Mouse (Mus musculus) spleen, adult 2 months (tissue): ENCODE measurements at regions not wholly inside any gene's neighbourhood (a gene's known extent, or its start where the extent isn't known, plus 50 kb on each side); places are given as distances from the start of the nearest gene placed in this dataset.

Source experiments
- DNase-seq, 2 experiments: peaks; one replicate each; pipeline versions ENCODE4 v3.0.0 to v3.0.0-alpha.2; 2012 to 2021; ENCODE audit warnings: low spot score in 2 of 2, low read depth in 1 of 2
- H3K27ac ChIP-seq: fragments of 200-500 bp; 2 replicates; pipeline ENCODE4 v1.5.1; 2012; ENCODE audit warnings: low read length, inconsistent platforms; ENCODE audit not compliant: insufficient read depth
- H3K27me3 ChIP-seq: fragments of 200-500 bp; 2 replicates; pipeline ENCODE4 v1.6.1; 2012; ENCODE audit warnings: mild to moderate bottlenecking, moderate library complexity, low read length, inconsistent platforms; ENCODE audit not compliant: control insufficient read depth, insufficient read depth
- H3K36me3 ChIP-seq: fragments of 200-500 bp; 2 replicates; pipeline ENCODE4 v1.6.1; 2012; ENCODE audit warnings: mild to moderate bottlenecking, low read length, inconsistent platforms; ENCODE audit not compliant: control insufficient read depth, insufficient read depth
- H3K4me1 ChIP-seq: fragments of 200-500 bp; 2 replicates; pipeline ENCODE4 v1.6.1; 2011; ENCODE audit warnings: inconsistent platforms; ENCODE audit not compliant: control insufficient read depth, insufficient read depth, insufficient read length
- H3K4me3 ChIP-seq: fragments of 200-500 bp; 2 replicates; pipeline ENCODE4 v1.5.1; 2011; ENCODE audit warnings: mild to moderate bottlenecking, inconsistent platforms; ENCODE audit not compliant: insufficient read depth, insufficient read length; ENCODE audit errors: extremely low read depth
- CTCF ChIP-seq: fragments of 200-500 bp; IDR thresholded peaks from 2 replicates; pipeline ENCODE4 v1.5.1; 2011; ENCODE audit warnings: mild to moderate bottlenecking, inconsistent platforms; ENCODE audit not compliant: insufficient read depth, insufficient read length, insufficient replicate concordance; ENCODE audit errors: extremely low read depth
- POLR2A ChIP-seq: fragments of 200-500 bp; IDR thresholded peaks from 2 replicates; pipeline ENCODE4 v1.6.1; 2011; ENCODE audit warnings: low read depth, low read length, inconsistent platforms
- WGBS: fragments of 180-500 bp; shearing (Covaris S2); methylation state at CpG from one replicate; pipeline ENCODE4 v1.1.7; 2018; 5-methylcytosine and 5-hydroxymethylcytosine counted together

GRCm38 (mm10) chr12:113257243-113257642 is 71.5 kb downstream of the Tmem121 start:
- 54% methylated on average over 2 of the region's 2 CpGs for WGBS
- Histone ChIP-seq H3K4me1 (peaks cover 21% of the 10 kb centered on the region; the same call in 1 of the 2 replicates), H3K4me3 (no peak overlapping the region), H3K27ac (peak overlapping the region; percentile 66), H3K27me3 (no peaks in the 10 kb centered on the region), H3K36me3 (no peaks in the 10 kb centered on the region)
- peak; percentile 54 to 83 for DNase-seq
- no peak for TF ChIP-seq POLR2A
- peak; percentile 56; the same call in 1 of the 2 replicates for TF ChIP-seq CTCF

- 92% methylated on average over 3 of the region's 3 CpGs for WGBS
Measured at GRCm38 (mm10) chr12:113259476-113259875, 73.7 kb downstream of the Tmem121 start.

GRCm38 (mm10) chr12:113260304-113260703 is 74.6 kb downstream of the Tmem121 start:
- Histone ChIP-seq H3K36me3 (no peaks in the 10 kb centered on the region), H3K27ac (no peak overlapping the region), H3K4me3 (no peak overlapping the region), H3K27me3 (no peaks in the 10 kb centered on the region), H3K4me1 (peaks cover 14% of the 10 kb centered on the region; the same call in 1 of the 2 replicates)
- TF ChIP-seq CTCF, result no peak
- WGBS, result 95% methylated on average over 6 of the region's 6 CpGs
- no peak for DNase-seq

More at GRCm38 (mm10) chr12:113259476-113259875, 73.7 kb downstream of the Tmem121 start:
- Histone ChIP-seq H3K36me3 (no peaks in the 10 kb centered on the region), H3K27ac (no peak overlapping the region), H3K4me3 (no peak overlapping the region), H3K4me1 (peaks cover 17% of the 10 kb centered on the region; the same call in 1 of the 2 replicates), H3K27me3 (no peaks in the 10 kb centered on the region)
- DNase-seq, result no peak
- TF ChIP-seq POLR2A, result no peak
- TF ChIP-seq CTCF, result no peak

- Histone ChIP-seq H3K27me3 (no peaks in the 10 kb centered on the region), H3K4me1 (no peaks in the 10 kb centered on the region), H3K4me3 (no peak overlapping the region), H3K36me3 (no peaks in the 10 kb centered on the region), H3K27ac (no peak overlapping the region)
- WGBS, result 80% methylated on average over 2 of the region's 2 CpGs
- no peak for DNase-seq
- TF ChIP-seq POLR2A (no peak), CTCF (no peak)
Measured at GRCm38 (mm10) chr12:113275934-113276333, 90.2 kb downstream of the Tmem121 start.

- 65% methylated on average over 1 of the region's 1 CpGs for WGBS
- Histone ChIP-seq H3K36me3 (no peaks in the 10 kb centered on the region), H3K4me3 (no peak overlapping the region), H3K4me1 (no peaks in the 10 kb centered on the region), H3K27me3 (no peaks in the 10 kb centered on the region), H3K27ac (no peak overlapping the region)
- DNase-seq, result no peak
- TF ChIP-seq POLR2A, result no peak
Measured at GRCm38 (mm10) chr12:113276355-113276942, 90.7 kb downstream of the Tmem121 start.

- no peak for DNase-seq
- H3K27ac ChIP-seq, result no peak overlapping the region
- TF ChIP-seq CTCF (no peak), POLR2A (no peak)
- no peak overlapping the region for H3K4me3 ChIP-seq
- no peaks in the 10 kb centered on the region for H3K27me3 ChIP-seq
- H3K4me1 ChIP-seq, result no peaks in the 10 kb centered on the region
- no peaks in the 10 kb centered on the region for H3K36me3 ChIP-seq
- WGBS, result 67% methylated on average over 5 of the region's 5 CpGs
Measured at GRCm38 (mm10) chr12:113277741-113278140, 92.0 kb downstream of the Tmem121 start.

- TF ChIP-seq POLR2A, result no peak
- TF ChIP-seq CTCF, result no peak
- H3K27ac ChIP-seq, result no peak overlapping the region
- WGBS, result 65% methylated on average over 1 of the region's 1 CpGs
- no peaks in the 10 kb centered on the region; the same call in 1 of the 2 replicates for H3K4me1 ChIP-seq
- H3K4me3 ChIP-seq, result no peak overlapping the region
- H3K27me3 ChIP-seq, result no peaks in the 10 kb centered on the region
- no peaks in the 10 kb centered on the region for H3K36me3 ChIP-seq
- no peak for DNase-seq
Measured at GRCm38 (mm10) chr12:113292029-113292809, 106.5 kb downstream of the Tmem121 start.
